19 mouse cellular contexts compared by ENCODE assay signal in the genomic region with DNA sequence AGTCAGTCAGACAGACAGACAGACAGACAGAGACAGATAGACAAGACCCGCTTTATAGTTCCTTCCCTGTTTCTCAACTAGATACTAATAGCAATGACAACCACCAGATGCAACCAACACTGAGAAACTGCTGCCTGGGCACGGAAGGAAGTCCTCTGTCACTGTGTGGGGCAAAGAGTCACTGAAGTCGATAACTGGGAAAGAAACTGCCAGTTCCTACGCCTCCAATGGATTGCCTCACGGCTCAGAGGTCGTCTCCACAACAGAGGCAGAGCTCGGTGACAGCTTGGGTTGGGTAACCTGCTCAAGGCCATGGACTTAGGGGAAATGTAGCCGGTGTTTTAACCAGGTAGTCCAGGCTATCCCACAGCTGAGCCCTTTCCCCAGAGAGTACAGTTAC. TPM values are rescaled to one million over a fixed set of nuclear protein-coding genes. Genes with fewer than 3 reads are reported as not detected.
DNase-seq lines count a peak whose midpoint lies in the region; ATAC-seq and TF ChIP-seq lines count a peak whose summit lies in the region.
"Had no signal": no experiment of that assay in that cellular context is flagged by ENCODE, and none has a peak within 500 bp of the region (broad histone marks: within the 10 kb centered on the region; RNA-seq: fewer than 3 reads in every experiment).

No protein-coding gene starts in this region.

- H3K79me2 ChIP-seq in liver, adult 2 months (ENCODE audit: control insufficient read depth, insufficient read depth, low read length): peaks cover 16% of the 10 kb centered on the region; the same call in 1 of the 2 replicates

- no peak for TF ChIP-seq POLR2A in liver, adult 2 months (IDR thresholded peaks at IDR 0.05; ENCODE audit: extremely low read depth, insufficient read depth, low read length)

- peak overlapping the region; percentile 80 for H3K9ac ChIP-seq in liver, adult 2 months (ENCODE audit: low read depth, low read length)
- no peak overlapping the region for H3K9ac ChIP-seq in liver, embryonic 12.5 days
- no peak overlapping the region for H3K9ac ChIP-seq in stomach, postnatal 0 days (ENCODE audit: low read length)
- H3K9ac ChIP-seq: embryonic facial prominence, embryonic 15.5 days; forebrain, embryonic 12.5 days had no signal

- H3K4me2 ChIP-seq in liver, embryonic 12.5 days: peak overlapping the region; percentile 6; the same call in 1 of the 2 replicates
- H3K4me2 ChIP-seq in stomach, postnatal 0 days (replicated peaks; ENCODE audit: low read depth): no peak overlapping the region
- H3K4me2 ChIP-seq: embryonic facial prominence, embryonic 15.5 days; forebrain, embryonic 12.5 days had no signal

- H3K4me1 ChIP-seq in liver, adult 2 months (ENCODE audit: control insufficient read depth, insufficient read depth, low read length): peaks cover 63% of the 10 kb centered on the region
- H3K4me1 ChIP-seq in liver, embryonic 12.5 days: peaks cover 91% of the 10 kb centered on the region
- H3K4me1 ChIP-seq in stomach, postnatal 0 days (replicated peaks; ENCODE audit: control insufficient read depth, insufficient read depth): peaks cover 16% of the 10 kb centered on the region; the same call in 1 of the 2 replicates

- no peaks in the 10 kb centered on the region for H3K27me3 ChIP-seq in liver, adult 2 months (ENCODE audit: control insufficient read depth, insufficient read depth, low read length)
- no peaks in the 10 kb centered on the region for H3K27me3 ChIP-seq in liver, embryonic 12.5 days (replicated peaks)
- H3K27me3 ChIP-seq in stomach, postnatal 0 days (ENCODE audit: control insufficient read depth, insufficient read depth, low read length): no peaks in the 10 kb centered on the region
- H3K27me3 ChIP-seq: embryonic facial prominence, embryonic 15.5 days; forebrain, embryonic 12.5 days had no signal

- H3K9me3 ChIP-seq in liver, embryonic 12.5 days (replicated peaks): no peaks in the 10 kb centered on the region
- H3K9me3 ChIP-seq in stomach, postnatal 0 days (ENCODE audit: control insufficient read depth, low read length): no peaks in the 10 kb centered on the region
- H3K9me3 ChIP-seq: embryonic facial prominence, embryonic 15.5 days; forebrain, embryonic 12.5 days; megakaryocyte, embryonic 14.5 days had no signal

- H3K27ac ChIP-seq in liver, adult 2 months (replicated peaks; ENCODE audit: insufficient read depth, low read depth, low read length): peak overlapping the region; percentile 89
- H3K27ac ChIP-seq in liver, embryonic 12.5 days: peak overlapping the region; percentile 84
- H3K27ac ChIP-seq in stomach, postnatal 0 days (replicated peaks): no peak overlapping the region
- H3K27ac ChIP-seq: embryonic facial prominence, embryonic 15.5 days; forebrain, embryonic 12.5 days had no signal

- intact Hi-C loops in left cerebral cortex, postnatal 4 days (cut with DNase I): no loop called here

- peaks cover 42% of the 10 kb centered on the region for H3K36me3 ChIP-seq in liver, adult 2 months (ENCODE audit: control insufficient read depth, insufficient read depth, low read length)
- peaks cover 84% of the 10 kb centered on the region for H3K36me3 ChIP-seq in liver, embryonic 12.5 days
- no peaks in the 10 kb centered on the region; the same call in 1 of the 2 replicates for H3K36me3 ChIP-seq in stomach, postnatal 0 days (ENCODE audit: control insufficient read depth, insufficient read depth, low read length)
- H3K36me3 ChIP-seq: forebrain, embryonic 12.5 days had no signal

- WGBS in liver, adult 2 months: 8% methylated on average over 8 of the region's 8 CpGs
- 44% methylated on average over 8 of the region's 8 CpGs for WGBS in liver, embryonic 12.5 days (ENCODE audit: insufficient replicate concordance)
- 77% methylated on average over 8 of the region's 8 CpGs for WGBS in stomach, postnatal 0 days

- no peak for ATAC-seq in liver, embryonic 12.5 days
- peak; percentile 5; the same call in 1 of the 2 replicates for ATAC-seq in stomach, postnatal 0 days (ENCODE audit: low FRiP score, low TSS enrichment)
- ATAC-seq: inflammation-experienced regulatory T-cells, adult 6 months had no signal

- DNase-seq in adrenal gland, adult 2 months: peak; percentile 30
- DNase-seq in adrenal gland, postnatal 4 days (ENCODE audit: low spot score in 2 of 2): no peak
- peak; percentile 99 for DNase-seq in liver, adult 2 months (ENCODE audit: extremely low read depth, low read depth, low spot score)
- no peak for DNase-seq in liver
- no peak for DNase-seq in stomach, postnatal 0 days (ENCODE audit: low spot score)
- no peak for DNase-seq in right cerebral cortex, postnatal 36 days (ENCODE audit: low spot score in 2 of 2)
- no peak for DNase-seq in left cerebral cortex, postnatal 4 days
- DNase-seq: cerebellum, adult 8-10 months; heart, adult 18-20 months; right cerebral cortex, postnatal 25 days had no signal

- no peak for TF ChIP-seq EP300 in stomach, postnatal 0 days (optimal IDR thresholded peaks at IDR 0.05)

- no peak overlapping the region; the same call in 1 of the 2 replicates for H3K4me3 ChIP-seq in liver, adult 2 months (ENCODE audit: insufficient read depth, low read depth, low read length)
- no peak overlapping the region for H3K4me3 ChIP-seq in liver, embryonic 12.5 days
- H3K4me3 ChIP-seq in stomach, postnatal 0 days (ENCODE audit: low read depth, low read length): no peak overlapping the region
- H3K4me3 ChIP-seq: embryonic facial prominence, embryonic 15.5 days; forebrain, embryonic 12.5 days had no signal

- no peak for TF ChIP-seq CTCF in liver, adult 2 months (IDR thresholded peaks at IDR 0.05; ENCODE audit: low read depth, low read length)
- no peak for TF ChIP-seq CTCF in stomach, postnatal 0 days (IDR thresholded peaks at IDR 0.05; ENCODE audit: low read depth)

RNA-seq across cellular contexts. Expression of gene Oaf, which starts 12.1 kb away (rescaled TPM):
- 10 to 100 TPM; 13.5 to 28.5 TPM for total RNA-seq in adrenal gland, adult 2 months (2021)
- 13.4 and 25.1 TPM in 2 replicates for polyA plus RNA-seq in adrenal gland, adult 2 months (2012; rRNA removed)
- 10 to 100 TPM; 31.6 to 32.2 TPM for total RNA-seq in adrenal gland, postnatal 4 days (2021)
- 237 and 289 TPM in 2 replicates for total RNA-seq in liver, adult 2 months (2014; rRNA removed)
- 243 and 326 TPM in 2 replicates for polyA plus RNA-seq in liver, adult 2 months (2012; rRNA removed)
- 37.8 and 44.1 TPM in 2 replicates for polyA plus RNA-seq in liver, embryonic 12.5 days (2016; fragmentation: Nextera tagmentation; extraction: Ambion mirVana)
- 30.9 and 31.9 TPM in 2 replicates for polyA plus RNA-seq in stomach, postnatal 0 days (2015; fragmentation: Nextera tagmentation; extraction: Ambion mirVana)
- 1 to 10 TPM; 3.6 to 4.1 TPM for total RNA-seq in left cerebral cortex, postnatal 4 days (2021)
- total RNA-seq: CH12.LX had no signal

RNA-seq across cellular contexts. Expression of gene Pou2f3, which starts 17.5 kb away (rescaled TPM):
- total RNA-seq in adrenal gland, adult 2 months (2021): not detected
- 0.03 TPM in 1 of 2 replicates, not detected in the other for polyA plus RNA-seq in adrenal gland, adult 2 months (2012; rRNA removed)
- total RNA-seq in adrenal gland, postnatal 4 days (2021): under 1 TPM in 1 of 2 experiments, not detected in 1; 0.14 TPM
- not detected in 2 replicates for total RNA-seq in liver, adult 2 months (2014; rRNA removed)
- polyA plus RNA-seq in liver, adult 2 months (2012; rRNA removed): not detected in 2 replicates
- polyA plus RNA-seq in liver, embryonic 12.5 days (2016; fragmentation: Nextera tagmentation; extraction: Ambion mirVana): not detected in 2 replicates
- polyA plus RNA-seq in stomach, postnatal 0 days (2015; fragmentation: Nextera tagmentation; extraction: Ambion mirVana): 1.7 and 2.5 TPM in 2 replicates
- not detected for total RNA-seq in left cerebral cortex, postnatal 4 days (2021)
- polyA plus RNA-seq: forebrain, embryonic 12.5 days; hindbrain, embryonic 11.5 days; inflammation-experienced regulatory T-cells, adult 6 months; midbrain, postnatal 0 days; neural tube, embryonic 11.5 days had no signal

Comparison
In these comparisons a context has a peak if more than half of its experiments do, and no peak if none do; other contexts are left out.
1. DNase-seq: peak in adrenal gland, adult 2 months (single experiment) and liver, adult 2 months (single experiment); none in adrenal gland, postnatal 4 days (0 of 2), liver (single experiment), stomach, postnatal 0 days (single experiment), right cerebral cortex, postnatal 36 days (0 of 2) and left cerebral cortex, postnatal 4 days (single experiment).